ENCODE assay signal across 8 mouse cellular contexts in the genomic region with DNA sequence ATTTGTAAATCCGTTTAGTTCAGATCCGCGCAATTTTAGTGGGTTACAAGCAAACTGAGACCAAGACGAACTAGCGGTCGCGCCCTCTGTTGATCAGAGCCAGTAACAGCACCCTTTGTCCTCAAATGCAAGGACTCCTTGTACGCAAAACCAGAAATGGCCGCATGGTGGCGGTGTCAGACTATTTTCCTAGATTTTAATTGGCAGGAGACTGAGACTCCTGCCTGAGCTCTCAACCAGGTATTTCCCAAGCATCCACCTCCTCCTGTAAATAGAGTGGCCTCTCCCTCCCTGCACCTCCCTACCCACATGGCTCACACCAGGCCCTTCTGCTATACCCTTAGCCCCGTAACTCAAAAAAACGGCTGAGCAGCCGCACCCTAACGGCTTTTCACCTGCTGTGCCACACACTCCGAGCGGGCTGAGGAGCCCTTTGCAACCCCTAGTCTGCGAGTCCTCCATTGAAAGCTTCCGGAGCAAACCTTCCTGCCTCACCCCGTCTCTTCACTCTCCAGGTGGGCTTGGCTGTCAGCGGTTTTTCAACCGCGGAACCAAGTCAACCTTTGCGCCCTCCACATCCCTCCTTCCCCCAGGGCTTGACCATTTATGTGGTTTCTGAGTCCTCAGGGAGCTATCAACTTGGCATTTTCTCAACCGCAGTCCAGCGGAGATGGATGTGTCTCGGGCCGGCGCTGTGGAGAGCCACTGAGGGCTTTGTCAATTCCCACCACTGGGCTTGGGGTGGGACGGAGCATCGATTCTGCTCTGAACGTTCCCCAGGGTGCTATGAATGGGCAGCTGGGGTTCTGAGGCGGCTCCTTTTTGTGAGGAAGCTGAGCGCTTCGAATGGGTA. TPM values are rescaled to one million over a fixed set of nuclear protein-coding genes. Genes with fewer than 3 reads are reported as not detected.
DNase-seq lines count a peak whose midpoint lies in the region; ATAC-seq lines count a peak whose summit lies in the region.

No protein-coding gene starts in this region.

- WGBS in hindbrain, embryonic 14.5 days, result 1% methylated on average over 34 of the region's 34 CpGs

- H3K4me1 ChIP-seq in hindbrain, embryonic 14.5 days (replicated peaks; ENCODE audit: control insufficient read depth, insufficient read depth, low read length), result peaks cover 6% of the 10 kb centered on the region

- H3K4me2 ChIP-seq in hindbrain, embryonic 14.5 days (replicated peaks), result peak overlapping the region; percentile 73

- peak overlapping the region; percentile 31 for H3K4me3 ChIP-seq in hindbrain, embryonic 14.5 days (replicated peaks; ENCODE audit: low read length)

- H3K27me3 ChIP-seq in hindbrain, embryonic 14.5 days (ENCODE audit: control insufficient read depth, insufficient read depth, low read length), result 0 out of 2 replicates have a peak, but pooled peaks cover 3% of the 10 kb centered on the region

- DNase-seq in T-cell, adult 2 months (ENCODE audit: low spot score), result peak; percentile 85
- peak; percentile 98 to 100 for DNase-seq in cerebellum, postnatal 36 days
- DNase-seq in frontal cortex, postnatal 36 days (ENCODE audit: low spot score in 2 of 2), result peak; percentile 99
- DNase-seq in hindbrain, embryonic 14.5 days (ENCODE audit: low spot score), result peak; percentile 100
- DNase-seq in layer of hippocampus, postnatal 25 days (ENCODE audit: extremely low spot score in 1 of 2, low spot score in 1 of 2), result peak; percentile 98 to 100
- DNase-seq in lung, postnatal 14 days, result peak; percentile 96
- DNase-seq in retina, embryonic 14.5 days (ENCODE audit: low spot score), result peak; percentile 100
- DNase-seq in thymus, postnatal 36 days, result peak; percentile 89 to 96

- H3K9ac ChIP-seq in hindbrain, embryonic 14.5 days, result peak overlapping the region; percentile 63

- H3K27ac ChIP-seq in hindbrain, embryonic 14.5 days, result peak overlapping the region; percentile 66

- ATAC-seq in hindbrain, embryonic 14.5 days (ENCODE audit: low FRiP score), result peak; percentile 83

- no peaks in the 10 kb centered on the region for H3K36me3 ChIP-seq in hindbrain, embryonic 14.5 days (replicated peaks; ENCODE audit: control insufficient read depth, insufficient read depth)

- no peaks in the 10 kb centered on the region for H3K9me3 ChIP-seq in hindbrain, embryonic 14.5 days (ENCODE audit: control insufficient read depth, low read length)

RNA-seq across cellular contexts. Expression of a gene that starts 1.8 kb away (rescaled TPM):
- not detected in 2 replicates for polyA plus RNA-seq in hindbrain, embryonic 14.5 days (2014; fragmentation: Nextera tagmentation; extraction: Ambion mirVana)
- total RNA-seq in layer of hippocampus, postnatal 25 days (2021), result not detected

RNA-seq across cellular contexts. Expression of a gene that starts 5.8 kb away (rescaled TPM):
- polyA plus RNA-seq in hindbrain, embryonic 14.5 days (2014; fragmentation: Nextera tagmentation; extraction: Ambion mirVana), result not detected in 2 replicates
- total RNA-seq in layer of hippocampus, postnatal 25 days (2021), result not detected

RNA-seq across cellular contexts. Expression of a gene that starts 16.5 kb away (rescaled TPM):
- polyA plus RNA-seq in hindbrain, embryonic 14.5 days (2014; fragmentation: Nextera tagmentation; extraction: Ambion mirVana), result 180 and 185 TPM in 2 replicates
- 10 to 100 TPM; 75.3 to 94.3 TPM for total RNA-seq in layer of hippocampus, postnatal 25 days (2021)

RNA-seq across cellular contexts. Expression of a gene that starts 16.5 kb away (rescaled TPM):
- 1.6 and 1.8 TPM in 2 replicates for polyA plus RNA-seq in hindbrain, embryonic 14.5 days (2014; fragmentation: Nextera tagmentation; extraction: Ambion mirVana)
- total RNA-seq in layer of hippocampus, postnatal 25 days (2021), result 1 to 10 TPM; 1.1 to 1.3 TPM

RNA-seq across cellular contexts. Expression of a gene that starts 27.0 kb away (rescaled TPM):
- polyA plus RNA-seq in hindbrain, embryonic 14.5 days (2014; fragmentation: Nextera tagmentation; extraction: Ambion mirVana), result not detected in 2 replicates
- not detected for total RNA-seq in layer of hippocampus, postnatal 25 days (2021)

Comparison
In these comparisons a context has a peak if more than half of its experiments do, and no peak if none do; other contexts are left out.
1. Peak in every context shown above with its lines: DNase-seq, ATAC-seq, H3K4me3 ChIP-seq and H3K27ac ChIP-seq.